Mouse (Mus musculus): Measurements from ENCODE around the gene Evpl. TPM values are rescaled to one million over a fixed set of nuclear protein-coding genes. Genes with fewer than 3 reads are reported as not detected.

The Evpl gene
- polyA plus RNA-seq (2017; shearing (Covaris generic)): 1 to 10 TPM in 1 of 2 experiments, not detected in 1; 1.4 TPM

GRCm38 (mm10) chr11:116237742-116238395 is at the start of gene Evpl:
Gene Evpl, minus strand, starts transcription at chr11:116238077.

GRCm38 (mm10) chr11:116280751-116281663 is 43.1 kb upstream of the Evpl start, which contains the start of gene Galr2:
Gene Galr2, plus strand, starts transcription at chr11:116280939.

GRCm38 (mm10) chr11:116274045-116274666 is 36.3 kb upstream of the Evpl start, which contains the start of gene Srp68:
Gene Srp68, minus strand, starts transcription at chr11:116274217.

GRCm38 (mm10) chr11:116198639-116199531 is 39.0 kb downstream of the Evpl start, which contains the start of the genes Ten1 and Acox1:
Gene Ten1, plus strand, starts transcription at chr11:116198855.
Gene Acox1, minus strand, starts transcription at chr11:116199045.

Other genes with a start within 250 kb of the Evpl start
- gene Galk1, start 225.4 kb downstream of the Evpl start, polyA plus RNA-seq (2017; shearing (Covaris generic)): 10 to 100 TPM; 26.3 to 33.0 TPM
- 1,000 to 10,000 TPM; 1,305 to 1,440 TPM for gene H3f3b, start 210.1 kb downstream of the Evpl start, polyA plus RNA-seq (2017; shearing (Covaris generic))
- gene Unk, start 207.8 kb downstream of the Evpl start, polyA plus RNA-seq (2017; shearing (Covaris generic)): 10 to 100 TPM; 38.7 to 59.1 TPM
- 100 to 1,000 TPM; 140 to 162 TPM for gene Unc13d, start 160.1 kb downstream of the Evpl start, polyA plus RNA-seq (2017; shearing (Covaris generic))
- 100 to 1,000 TPM; 179 to 187 TPM for gene Wbp2, start 151.1 kb downstream of the Evpl start, polyA plus RNA-seq (2017; shearing (Covaris generic))
- under 1 TPM in 1 of 2 experiments, not detected in 1; 0.89 TPM for gene Trim47, start 110.9 kb downstream of the Evpl start, polyA plus RNA-seq (2017; shearing (Covaris generic))
- 10 to 100 TPM; 18.8 to 28.5 TPM for gene Trim65, start 106.9 kb downstream of the Evpl start, polyA plus RNA-seq (2017; shearing (Covaris generic))
- 10 to 100 TPM; 73.7 to 79.0 TPM for gene Mrpl38, start 99.2 kb downstream of the Evpl start, polyA plus RNA-seq (2017; shearing (Covaris generic))
- 10 to 100 TPM; 11.2 to 13.4 TPM for gene Fbf1, start 69.9 kb downstream of the Evpl start, polyA plus RNA-seq (2017; shearing (Covaris generic))
- 10 to 100 TPM; 54.7 to 68.8 TPM for gene Ten1, start 39.2 kb downstream of the Evpl start, polyA plus RNA-seq (2017; shearing (Covaris generic))
- gene Acox1, start 39.0 kb downstream of the Evpl start, polyA plus RNA-seq (2017; shearing (Covaris generic)): 10 to 100 TPM; 19.8 to 23.4 TPM
- gene Srp68, start 36.1 kb upstream of the Evpl start, polyA plus RNA-seq (2017; shearing (Covaris generic)): 10 to 100 TPM; 69.6 to 79.1 TPM
- gene Galr2, start 42.9 kb upstream of the Evpl start, polyA plus RNA-seq (2017; shearing (Covaris generic)): not detected
- gene Exoc7, start 69.2 kb upstream of the Evpl start, polyA plus RNA-seq (2017; shearing (Covaris generic)): 10 to 100 TPM; 67.5 to 84.3 TPM
- gene Foxj1, start 97.3 kb upstream of the Evpl start, polyA plus RNA-seq (2017; shearing (Covaris generic)): not detected
- 10 to 100 TPM in 1 of 2 experiments, 1 to 10 TPM in 1; 7.8 to 15.0 TPM for gene Rnf157, start 175.0 kb upstream of the Evpl start, polyA plus RNA-seq (2017; shearing (Covaris generic))
- gene Ubald2, start 196.0 kb upstream of the Evpl start, polyA plus RNA-seq (2017; shearing (Covaris generic)): 10 to 100 TPM; 55.9 to 58.9 TPM
- gene Qrich2, start 228.2 kb upstream of the Evpl start, polyA plus RNA-seq (2017; shearing (Covaris generic)): under 1 TPM in 1 of 2 experiments, not detected in 1; 0.50 TPM

All from inflammation-experienced regulatory T-cells (primary cell).